Mouse (Mus musculus) B cell, adult 2 months (primary cell): Measurements from ENCODE around the gene Il22ra2.

Experiments
- DNase-seq, 2 experiments: peaks; one replicate each; pipeline ENCODE4 v3.0.0; 2022

Gene Il22ra2

DNA sequence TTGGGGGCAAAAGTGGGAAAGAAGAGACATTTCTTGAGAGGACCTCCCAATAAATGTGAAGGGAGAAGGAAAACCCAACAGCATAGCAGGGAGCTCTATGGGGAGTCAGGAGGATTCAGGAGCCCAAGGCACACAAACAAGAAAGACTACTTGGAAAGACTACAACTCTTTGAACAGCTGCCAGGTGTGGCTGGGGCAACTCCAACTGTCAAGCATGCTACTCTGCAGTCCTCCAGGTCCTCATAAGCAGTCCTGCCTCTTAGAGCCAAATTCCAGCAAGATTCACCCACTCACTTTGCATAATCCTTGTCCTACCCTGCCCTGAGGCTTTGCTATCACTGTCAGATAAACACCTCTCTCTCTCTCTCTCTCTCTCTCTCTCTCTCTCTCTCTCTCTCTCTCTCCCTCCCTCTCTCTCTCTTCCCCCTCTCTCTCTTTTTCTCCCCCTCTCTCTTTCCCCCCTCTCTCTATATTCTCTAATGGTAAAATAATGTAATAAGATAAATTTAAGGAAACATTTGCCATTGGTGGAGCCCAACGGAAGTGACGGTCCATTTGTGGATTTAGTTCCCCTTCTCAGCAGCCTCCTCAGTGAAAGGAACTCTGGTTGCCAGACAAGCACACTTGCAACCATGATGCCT, at the start of gene Il22ra2:
Gene Il22ra2, plus strand, starts transcription at position 591 of the 641 bp plus-strand sequence.
- DNase-seq = no peak

DNA sequence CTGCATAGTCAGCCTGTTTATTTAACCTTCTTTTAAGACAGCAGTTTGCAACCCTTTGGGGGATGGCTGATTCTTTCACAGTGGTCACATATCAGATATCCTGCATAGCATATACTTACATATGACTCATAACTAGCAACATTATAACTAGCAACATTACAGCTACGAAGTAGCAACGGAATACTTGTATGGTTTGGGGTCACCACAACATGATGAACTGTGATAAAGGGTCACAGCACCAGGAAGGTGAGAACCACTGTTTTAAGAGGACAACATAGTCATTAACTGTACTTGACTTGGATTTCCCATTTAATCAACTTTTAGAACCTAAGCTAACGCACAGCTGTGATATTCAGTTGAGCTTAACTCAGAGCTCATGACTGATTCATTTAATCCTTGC, 44.2 kb upstream of the Il22ra2 start:
- DNase-seq = no peak

DNA sequence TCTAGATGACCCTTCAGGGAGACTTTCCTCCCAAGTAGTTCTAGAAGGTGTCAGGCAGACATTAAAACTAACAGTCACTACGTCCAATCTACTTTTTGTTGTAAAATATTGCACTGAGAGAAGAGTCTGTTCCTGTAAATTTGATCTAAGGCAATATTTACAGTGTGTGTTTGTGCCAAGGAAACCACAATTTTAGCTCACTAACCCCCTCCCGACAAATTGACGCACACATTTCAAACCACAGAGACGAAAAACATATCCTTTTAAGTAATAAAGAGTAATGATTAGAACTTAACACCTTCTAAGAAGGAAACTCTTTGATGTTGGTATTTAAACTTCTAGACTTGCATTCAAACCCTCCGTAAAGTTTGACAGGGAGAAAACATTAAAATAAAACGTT, 43.8 kb upstream of the Il22ra2 start:
- no peak for DNase-seq

DNA sequence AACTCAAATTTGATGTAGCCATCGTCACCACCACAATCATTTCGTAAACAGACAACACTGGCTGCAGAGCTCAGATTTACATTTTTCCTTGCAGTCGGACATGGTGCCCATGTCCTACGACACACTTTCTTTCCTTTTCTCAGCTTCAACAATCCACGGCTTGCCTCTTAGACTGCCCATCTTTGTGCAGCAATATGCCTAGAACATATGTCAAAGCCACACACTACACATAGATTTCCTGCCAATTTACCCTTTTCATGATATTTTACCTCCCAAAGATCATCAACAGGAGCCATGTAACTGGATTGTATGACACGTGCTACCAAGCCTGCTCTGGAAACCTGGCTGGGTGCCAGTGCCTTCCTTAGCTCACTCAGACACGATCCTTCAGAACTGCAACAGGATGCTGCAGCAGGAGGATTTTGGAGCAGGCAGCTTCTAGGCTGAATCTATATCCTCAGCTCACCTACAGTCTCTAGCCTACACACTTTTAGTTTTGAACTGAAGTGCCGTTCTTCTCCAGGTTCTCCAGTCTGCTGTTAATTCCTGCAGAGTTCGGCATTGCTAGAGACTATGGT, 43.3 kb upstream of the Il22ra2 start:
- DNase-seq = no peak

DNA sequence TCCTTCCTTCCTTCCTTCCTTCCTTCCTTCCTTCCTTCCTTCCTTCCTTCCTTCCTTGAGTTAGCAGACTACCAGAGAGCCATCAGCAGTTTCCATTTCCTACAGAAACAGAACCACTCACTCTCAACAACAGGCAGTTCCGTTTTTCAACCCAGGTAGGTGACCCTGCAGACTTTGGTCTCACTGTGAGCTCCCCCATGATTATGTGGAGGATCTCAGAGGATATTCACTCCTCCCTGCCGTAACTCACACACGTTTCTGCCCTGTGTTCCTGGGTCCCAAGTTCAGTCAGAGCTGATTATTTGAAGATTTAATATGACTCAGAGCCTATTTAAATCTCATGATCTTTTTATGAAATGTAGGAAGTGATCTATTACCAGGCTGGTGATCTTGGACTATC, 41.1 kb upstream of the Il22ra2 start:
- no peak for DNase-seq

DNA sequence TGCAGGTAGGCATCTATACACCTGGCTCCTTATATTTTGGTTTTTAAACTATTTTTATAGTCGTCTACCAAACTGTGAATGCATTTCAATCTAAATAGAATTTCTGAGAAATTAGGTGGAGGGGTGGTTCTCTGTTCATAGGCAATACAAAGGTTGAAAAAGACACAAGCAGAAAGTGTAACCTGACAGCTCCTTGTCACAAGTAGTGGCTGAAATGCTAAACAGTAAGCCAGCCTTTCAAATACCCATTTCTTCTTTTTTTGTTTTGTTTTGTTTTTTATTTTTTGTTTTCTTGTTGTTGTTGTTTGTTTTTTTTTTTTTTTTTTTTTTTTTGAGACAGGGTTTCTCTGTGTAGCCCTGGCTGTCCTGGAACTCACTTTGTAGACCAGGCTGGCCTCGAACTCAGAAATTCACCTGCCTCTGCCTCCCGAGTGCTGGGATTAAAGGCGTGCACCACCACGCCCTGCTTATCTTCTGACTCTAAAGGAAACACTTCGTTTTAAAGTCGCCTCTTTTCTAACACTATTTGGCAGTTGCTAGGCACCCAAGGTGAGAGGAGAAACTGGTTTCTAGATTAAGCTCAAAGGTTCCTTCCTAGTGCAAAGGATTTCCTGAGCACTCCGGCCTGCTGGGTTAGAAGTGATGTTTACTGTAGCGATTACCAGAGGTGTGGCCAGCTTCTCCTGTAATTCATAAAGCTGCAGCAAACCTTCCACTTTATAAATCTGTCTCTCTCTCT, 39.8 kb upstream of the Il22ra2 start:
- DNase-seq = peak; percentile 35 to 45

DNA sequence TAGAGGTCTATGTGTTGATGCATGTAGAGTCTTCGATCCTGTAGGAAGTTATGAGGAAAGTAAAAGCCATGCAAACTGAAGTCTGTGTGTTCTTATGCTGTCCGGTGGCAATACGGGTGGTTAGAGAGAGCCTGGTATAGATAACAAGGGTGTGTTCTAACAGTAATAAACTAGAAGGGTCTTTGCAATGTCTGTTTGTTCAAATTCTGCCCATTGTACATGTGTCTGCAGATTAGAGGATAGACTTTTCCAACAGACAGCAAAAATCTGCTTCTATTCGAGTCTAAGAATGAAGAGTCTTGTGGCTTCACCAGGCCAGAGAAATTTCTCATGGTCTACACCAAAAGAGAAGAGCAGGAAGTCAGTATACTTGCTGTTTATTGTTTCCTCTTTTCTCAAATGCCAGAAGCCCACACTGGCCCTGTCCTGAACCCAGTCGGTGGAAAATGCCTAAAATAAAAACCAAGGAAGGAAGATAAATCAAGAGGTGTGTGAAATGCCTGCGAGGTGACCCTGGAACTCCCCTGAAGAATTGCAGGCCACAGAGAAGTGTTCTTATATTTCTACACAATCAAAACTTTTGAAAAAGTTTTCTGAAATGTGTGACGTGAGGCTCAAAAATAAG, 38.9 kb upstream of the Il22ra2 start:
- DNase-seq = no peak

DNA sequence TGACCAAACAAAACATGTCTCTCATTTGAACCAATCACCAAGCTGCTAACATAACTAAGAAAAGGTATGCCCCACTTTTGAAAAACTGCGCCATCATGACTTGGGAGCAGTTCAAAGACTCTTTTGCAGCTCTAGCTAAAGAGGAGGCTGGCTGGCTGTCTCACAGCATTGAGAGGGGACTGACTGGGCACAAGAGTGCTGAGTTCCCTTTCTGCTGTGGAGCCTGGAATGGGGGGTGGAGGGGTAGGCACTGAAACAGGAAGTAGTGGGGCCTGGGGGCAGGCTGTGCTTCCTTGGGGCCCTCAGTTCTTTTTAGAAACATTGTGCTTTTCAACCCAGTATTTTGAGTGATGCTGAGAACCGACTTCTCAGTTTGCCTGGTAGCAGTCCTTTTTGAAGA, 37.7 kb upstream of the Il22ra2 start:
- DNase-seq = peak; percentile 70 to 77

DNA sequence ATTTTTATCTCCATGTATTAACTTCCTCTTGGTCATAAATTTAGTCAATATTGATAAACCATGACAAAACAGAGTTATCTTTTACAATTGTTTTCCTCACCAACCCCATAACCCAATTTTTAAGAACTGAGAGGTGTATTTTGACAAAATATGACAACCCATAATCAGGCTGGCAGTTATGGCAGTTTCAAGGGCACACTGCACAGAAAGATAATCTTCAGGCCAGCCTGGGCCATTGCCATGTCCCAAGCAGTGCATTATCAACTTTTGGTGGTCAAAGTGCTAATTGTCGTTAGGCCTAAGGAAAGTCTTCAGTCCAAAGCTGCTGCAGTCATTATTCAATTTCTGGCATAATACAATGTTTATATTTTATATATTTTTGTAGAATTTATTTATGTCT, 37.0 kb upstream of the Il22ra2 start:
- no peak for DNase-seq

DNA sequence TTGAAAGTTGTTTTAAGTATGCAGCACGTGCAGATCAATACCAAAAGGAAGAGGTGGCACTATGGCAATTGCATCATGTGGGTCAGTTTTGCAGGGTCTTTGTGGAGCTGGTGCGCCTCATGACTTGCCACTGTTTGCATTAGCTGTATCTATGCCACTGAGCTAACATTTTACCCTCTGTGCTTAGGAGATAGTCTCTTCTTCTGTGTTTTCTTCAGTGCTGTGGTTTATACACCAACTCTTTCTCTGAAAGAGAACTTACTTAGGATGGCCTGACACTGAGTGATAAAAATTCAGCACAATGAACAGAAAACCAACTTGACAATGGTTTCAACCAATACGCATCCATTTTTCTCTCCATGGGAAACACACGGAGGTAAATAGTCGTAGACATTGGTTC, 35.9 kb upstream of the Il22ra2 start:
- no peak for DNase-seq

DNA sequence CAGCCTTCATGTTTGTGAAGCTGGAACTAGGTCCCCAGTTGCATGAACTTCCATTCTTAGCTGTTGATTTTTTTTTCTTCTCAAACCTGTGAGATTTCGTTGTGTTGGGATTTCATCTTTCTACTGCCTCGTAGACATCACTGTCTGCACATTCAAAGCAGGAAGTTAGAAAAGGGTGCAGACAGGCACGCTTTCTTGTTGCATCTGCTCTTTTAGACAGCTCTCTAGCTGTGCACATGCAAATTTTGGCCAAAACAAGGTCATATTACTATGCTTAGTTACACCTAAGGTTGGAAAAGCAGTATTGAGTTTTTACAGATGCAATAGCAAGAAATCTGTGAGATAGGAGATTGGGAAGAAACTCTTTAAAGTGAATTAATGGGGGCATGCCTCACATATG, 34.5 kb upstream of the Il22ra2 start:
- no peak for DNase-seq

DNA sequence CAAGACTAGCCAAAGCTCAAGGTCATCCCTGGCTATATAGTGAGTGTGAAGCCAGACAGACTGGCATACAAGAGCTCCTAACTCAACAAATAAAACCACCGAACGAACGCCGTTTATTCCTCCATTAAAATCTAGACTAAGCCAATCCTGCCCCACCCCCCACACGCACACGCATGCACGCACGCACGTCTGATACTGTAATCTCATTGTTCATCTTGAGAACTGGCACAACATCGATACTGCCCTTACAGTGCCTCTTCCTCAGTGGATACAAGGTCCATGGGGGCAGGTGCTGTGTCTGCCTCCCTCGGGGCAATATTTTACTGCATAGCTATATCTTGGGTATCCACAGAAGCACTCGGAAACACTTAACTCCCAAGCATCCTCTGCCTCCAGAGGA, 32.2 kb upstream of the Il22ra2 start:
- no peak for DNase-seq

DNA sequence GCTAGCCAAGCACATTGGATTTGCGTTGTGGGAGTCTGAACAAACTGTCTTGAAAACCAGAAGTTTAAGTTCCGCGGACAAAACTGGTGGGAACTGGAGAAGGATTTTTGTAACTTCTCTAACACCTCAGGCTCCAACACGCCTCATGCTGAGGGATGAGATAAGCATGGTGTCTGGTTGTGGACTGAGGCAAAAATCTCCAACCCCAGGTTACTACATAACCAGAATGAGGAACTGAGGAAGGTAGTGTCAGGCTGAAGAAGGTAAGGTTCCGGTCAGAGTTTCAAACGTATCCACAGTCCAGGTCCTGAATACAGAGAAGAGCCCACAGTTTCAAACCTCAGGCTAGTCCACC, 30.5 kb upstream of the Il22ra2 start:
- DNase-seq = no peak

DNA sequence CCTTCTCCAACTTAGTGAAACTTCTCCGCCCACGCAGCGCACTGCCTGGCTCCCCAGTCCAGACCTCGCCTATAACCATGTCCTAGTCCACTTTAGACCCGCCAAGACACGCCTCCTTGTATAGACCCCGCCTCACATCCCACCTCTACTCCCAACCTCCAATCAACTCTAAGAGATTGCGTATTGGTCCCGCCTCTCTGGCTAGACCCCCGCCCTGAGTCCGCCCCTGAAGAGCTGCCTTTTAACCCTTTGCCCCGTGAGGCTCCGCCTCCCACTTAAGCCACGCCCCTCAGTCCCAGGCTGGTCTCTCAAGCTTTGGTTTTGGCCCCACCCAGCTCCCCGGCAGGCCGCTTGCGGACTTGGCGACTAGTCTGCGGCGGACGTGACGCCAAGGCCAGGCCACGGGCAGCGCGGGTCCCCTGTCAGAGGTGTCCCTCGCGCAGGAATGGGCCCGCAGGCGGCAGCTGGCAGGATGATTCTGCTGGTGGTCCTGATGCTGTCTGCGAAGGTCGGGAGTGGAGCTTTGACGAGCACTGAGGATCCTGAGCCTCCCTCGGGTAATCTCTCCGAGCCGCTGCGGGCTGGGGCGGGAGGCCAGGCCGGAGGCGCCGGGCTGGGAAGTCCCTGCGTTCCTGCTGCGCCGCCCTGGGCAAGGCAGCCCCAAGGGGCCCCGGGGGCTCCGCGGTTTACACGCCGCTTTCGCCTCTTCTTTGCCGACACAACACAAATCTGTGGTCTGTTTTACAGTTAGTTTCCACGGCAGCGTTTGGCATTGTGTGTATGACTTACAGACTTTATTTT, 30.0 kb upstream of the Il22ra2 start, which contains the start of gene Ifngr1:
Gene Ifngr1, plus strand, starts transcription at position 309 of the 801 bp plus-strand sequence.
- peak; percentile 99 for DNase-seq

DNA sequence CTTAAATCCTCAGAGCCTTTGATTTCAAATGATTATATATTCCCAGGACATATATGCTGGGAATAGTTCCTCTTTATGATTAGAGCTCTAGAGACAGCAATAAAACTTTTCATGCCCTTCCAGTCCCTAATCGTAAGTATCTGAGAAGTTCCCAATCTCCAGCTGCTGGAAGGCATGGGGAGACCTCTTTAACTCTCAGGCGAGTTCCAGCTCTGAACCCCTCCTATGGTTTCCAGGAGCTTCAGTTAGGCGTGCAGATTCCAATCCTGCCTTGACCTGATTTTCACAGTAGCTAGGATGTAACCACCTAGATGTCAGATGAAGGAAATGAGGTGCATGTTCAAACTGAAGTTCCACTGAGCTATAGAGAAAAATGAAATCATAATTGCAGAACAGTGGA, 29.2 kb upstream of the Il22ra2 start:
- no peak for DNase-seq

DNA sequence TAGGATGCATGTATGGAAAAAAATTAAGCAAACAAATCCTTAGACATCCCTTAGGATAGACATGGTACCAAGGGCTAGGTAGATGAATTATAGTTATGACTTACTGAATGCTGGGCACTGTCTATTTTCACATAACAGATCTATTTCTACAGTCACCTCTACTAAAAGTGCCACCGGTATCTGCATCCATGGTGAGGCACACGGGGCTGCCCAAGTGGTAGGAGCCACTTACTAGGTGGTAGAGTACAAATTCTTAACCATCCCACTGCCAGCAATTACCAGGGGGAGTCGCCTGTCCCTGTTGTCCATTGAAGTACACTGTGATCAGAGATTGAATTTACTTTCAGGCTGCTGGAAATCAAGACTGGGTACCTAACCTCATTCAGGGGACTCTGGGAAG, 28.5 kb upstream of the Il22ra2 start:
- DNase-seq = no peak

DNA sequence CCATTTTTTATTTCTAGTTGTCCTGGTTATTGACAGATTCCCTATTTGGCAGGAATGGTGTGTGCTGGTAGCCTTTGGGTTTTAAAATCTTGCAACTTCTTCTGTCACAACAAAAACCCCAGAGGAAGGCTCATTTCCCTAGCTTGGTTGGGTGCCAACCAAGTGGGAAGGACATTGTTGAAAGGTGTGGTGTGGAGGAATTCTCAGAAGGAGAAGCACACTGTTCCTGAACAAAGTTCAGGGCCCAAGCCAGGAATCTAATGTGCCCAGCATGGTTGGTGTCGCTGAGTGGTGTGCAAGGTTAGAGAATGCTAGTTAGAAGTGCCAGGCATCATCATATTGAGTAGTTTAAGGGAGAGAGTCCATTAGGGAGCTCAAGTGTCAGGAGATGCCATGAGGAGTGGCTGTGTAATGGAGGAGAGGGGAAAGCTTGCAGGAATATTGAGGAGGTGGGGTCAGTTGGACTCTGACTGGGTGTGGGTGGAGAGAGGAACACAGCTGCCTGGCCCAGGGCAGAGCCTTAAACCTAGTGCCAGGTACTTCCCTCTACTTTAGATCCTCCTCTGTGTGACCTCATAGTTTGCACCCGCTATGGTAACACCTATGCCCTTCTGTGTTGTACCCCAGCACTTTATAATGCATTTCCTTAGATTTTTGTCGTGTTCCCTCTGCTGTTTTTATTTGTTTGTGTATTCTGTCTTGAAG, 27.4 kb upstream of the Il22ra2 start:
- no peak for DNase-seq

DNA sequence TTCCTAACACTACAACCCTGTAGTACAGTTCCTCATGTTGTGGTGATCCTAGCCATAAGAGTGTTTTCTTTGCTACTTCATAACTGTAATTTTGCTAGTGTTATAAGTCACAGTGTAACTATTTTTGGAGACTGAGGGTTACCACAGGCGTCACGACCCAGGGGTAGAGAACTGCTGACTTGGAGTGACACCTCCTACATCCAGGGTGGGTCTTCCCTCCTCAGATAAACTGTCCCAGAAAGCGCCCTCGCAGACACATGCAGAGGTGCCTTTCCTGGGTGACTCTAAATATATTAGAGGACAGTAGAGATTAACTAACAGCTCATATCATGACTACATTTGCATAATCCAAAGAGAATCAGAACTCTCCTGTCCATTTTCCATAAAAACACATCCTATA, 24.9 kb upstream of the Il22ra2 start:
- no peak for DNase-seq

DNA sequence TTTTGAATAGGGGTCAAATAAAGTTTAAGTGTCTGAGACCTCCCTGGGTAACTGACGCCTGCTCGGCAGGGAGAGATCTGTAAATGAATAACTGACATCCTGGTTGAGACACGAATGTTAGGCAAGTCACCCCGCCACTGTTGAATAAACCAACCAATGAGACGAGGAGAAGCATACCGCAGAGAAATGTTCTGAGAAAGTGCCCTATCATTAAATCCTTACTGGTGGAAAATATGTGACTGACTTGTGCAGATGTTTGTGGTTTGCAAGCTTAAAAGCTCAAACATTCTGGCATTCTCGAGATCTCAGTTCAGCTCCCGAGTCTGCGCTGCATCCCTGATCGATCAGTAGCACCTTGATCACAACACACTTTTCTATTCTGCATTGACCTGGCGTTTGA, 23.7 kb upstream of the Il22ra2 start:
- no peak for DNase-seq

DNA sequence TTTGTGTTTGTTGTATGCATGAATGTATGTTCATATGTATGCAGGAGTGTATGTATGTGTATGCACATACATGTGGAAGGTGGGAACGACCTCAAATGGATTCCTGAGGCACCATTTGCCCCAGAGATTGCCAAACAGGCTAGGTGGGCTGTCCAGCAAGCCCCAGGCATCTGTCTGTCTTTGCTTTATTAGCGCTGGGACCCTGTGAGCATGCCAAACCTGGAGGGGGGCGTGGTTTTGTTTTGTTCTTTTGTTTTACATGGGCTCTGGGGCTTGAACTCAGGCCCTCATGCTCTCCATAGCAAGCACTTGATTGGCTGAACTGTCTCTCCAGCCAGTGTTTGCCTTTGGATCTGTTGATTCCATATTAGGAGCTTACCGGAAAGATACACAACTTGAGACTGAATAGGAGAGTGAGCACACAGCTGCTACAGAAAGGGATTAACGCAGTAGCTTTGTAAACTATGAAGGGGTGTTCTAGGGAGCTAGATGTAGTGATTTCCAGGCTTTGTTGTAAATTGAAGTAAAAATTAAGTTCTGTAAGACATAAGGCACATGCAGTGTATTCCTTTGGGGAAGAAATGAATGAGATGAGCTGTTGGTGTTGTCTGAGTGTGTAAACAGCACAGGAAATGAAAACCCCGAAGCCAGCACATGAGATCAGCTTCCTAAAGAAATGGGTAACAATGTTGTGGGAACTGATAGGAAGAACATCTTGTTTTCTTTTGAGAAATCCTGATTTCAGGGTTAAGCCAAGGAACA, 22.3 kb upstream of the Il22ra2 start:
- DNase-seq = no peak

DNA sequence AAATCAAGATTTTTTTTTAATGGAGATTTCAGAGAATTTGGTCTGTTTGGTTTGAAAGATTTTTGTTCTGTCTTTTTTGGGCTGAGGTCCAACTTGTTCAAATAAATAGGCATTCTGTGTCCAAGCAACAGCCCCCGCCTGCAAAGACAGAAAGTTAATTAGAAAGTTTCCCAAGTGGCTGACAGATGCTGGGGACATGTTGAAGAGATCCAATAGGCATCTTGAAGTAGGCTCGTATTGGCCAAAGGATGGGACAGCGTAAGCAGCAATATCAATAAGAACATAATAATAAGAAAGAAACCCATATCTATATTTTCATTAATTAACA, 21.7 kb upstream of the Il22ra2 start:
- DNase-seq = no peak

DNA sequence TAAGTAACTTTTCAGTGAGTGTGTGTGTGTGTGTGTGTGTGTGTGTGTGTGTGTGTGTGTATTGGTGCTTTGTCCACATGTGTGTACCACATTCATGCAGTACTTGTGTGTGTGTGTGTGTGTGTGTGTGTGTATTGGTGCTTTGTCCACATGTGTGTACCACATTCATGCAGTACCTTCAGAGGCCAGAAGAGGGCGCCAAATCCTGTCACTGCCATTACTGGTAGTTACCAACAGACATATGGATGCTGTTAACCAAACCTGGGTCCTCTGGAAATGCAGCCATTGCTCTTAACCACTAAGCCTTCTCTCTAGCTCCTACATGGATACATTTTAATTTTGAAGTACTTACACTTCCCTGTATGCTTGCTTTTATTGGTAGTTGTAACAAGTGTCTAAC, 20.3 kb upstream of the Il22ra2 start:
- DNase-seq = peak; percentile 85 to 86
